Mouse (Mus musculus): ENCODE measurements around the gene Fam219a. TPM values are rescaled to one million over a fixed set of nuclear protein-coding genes. Genes with fewer than 3 reads are reported as not detected.

Fam219a gene
- polyA plus RNA-seq, 1 experiment from 2014 or later = 2.3 TPM

DNA sequence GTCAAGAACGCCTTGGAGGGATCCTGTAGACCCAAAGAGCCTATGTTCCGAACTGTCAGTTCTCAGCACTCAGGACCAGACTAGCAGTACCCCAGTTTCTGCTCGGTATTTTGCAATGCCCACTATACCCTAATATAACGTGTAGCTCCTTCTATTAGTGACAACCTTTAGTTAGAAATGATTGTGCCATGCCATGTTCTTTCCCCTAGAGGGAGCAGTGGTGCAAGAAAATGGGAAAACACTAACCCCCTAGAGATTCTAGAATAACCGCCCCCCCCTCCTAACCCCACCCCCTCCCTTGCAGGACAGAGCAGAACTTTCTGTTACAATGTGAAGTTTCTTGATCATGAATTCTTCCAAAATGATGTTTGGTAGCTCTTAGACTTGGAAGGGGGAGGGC, 65.0 kb downstream of the Fam219a start:
- peaks cover 67% of the 10 kb centered on the region for H3K27me3 ChIP-seq (replicated peaks)
- 64% methylated on average over 5 of the region's 5 CpGs for WGBS

GRCm38 (mm10) chr4:41502986-41503412, 66.3 kb downstream of the Fam219a start, which contains the start of gene AI464131:
Gene AI464131, minus strand, starts transcription at chr4:41503076.
- Histone ChIP-seq H3K27me3 (replicated peaks) (peaks cover 67% of the 10 kb centered on the region), H3K36me3 (no peaks in the 10 kb centered on the region), H3K9me3 (no peaks in the 10 kb centered on the region), H3K9ac (peak within 1 kb of the TSS; percentile 76), H3K4me3 (peak within 1 kb of the TSS; percentile 54), H3K4me1 (peaks cover 40% of the 10 kb centered on the region), H3K27ac (replicated peaks) (no peak within 1 kb of the TSS), H3K4me2 (peak within 1 kb of the TSS; percentile 79)
- WGBS = 1% methylated on average over 16 of the region's 18 CpGs
- peak; percentile 87 for ATAC-seq (ENCODE audit: extremely low read depth, insufficient number of reproducible peaks, low FRiP score, low TSS enrichment)

More for the DNA sequence above, 65.0 kb downstream of the Fam219a start:
- H3K36me3 ChIP-seq = no peaks in the 10 kb centered on the region
- no peak overlapping the region for H3K4me3 ChIP-seq
- peaks cover 26% of the 10 kb centered on the region for H3K4me1 ChIP-seq
- no peak overlapping the region for H3K27ac ChIP-seq (replicated peaks)
- no peak for ATAC-seq (ENCODE audit: extremely low read depth, insufficient number of reproducible peaks, low FRiP score, low TSS enrichment)
- no peaks in the 10 kb centered on the region for H3K9me3 ChIP-seq
- no peak overlapping the region for H3K9ac ChIP-seq
- no peak overlapping the region for H3K4me2 ChIP-seq

DNA sequence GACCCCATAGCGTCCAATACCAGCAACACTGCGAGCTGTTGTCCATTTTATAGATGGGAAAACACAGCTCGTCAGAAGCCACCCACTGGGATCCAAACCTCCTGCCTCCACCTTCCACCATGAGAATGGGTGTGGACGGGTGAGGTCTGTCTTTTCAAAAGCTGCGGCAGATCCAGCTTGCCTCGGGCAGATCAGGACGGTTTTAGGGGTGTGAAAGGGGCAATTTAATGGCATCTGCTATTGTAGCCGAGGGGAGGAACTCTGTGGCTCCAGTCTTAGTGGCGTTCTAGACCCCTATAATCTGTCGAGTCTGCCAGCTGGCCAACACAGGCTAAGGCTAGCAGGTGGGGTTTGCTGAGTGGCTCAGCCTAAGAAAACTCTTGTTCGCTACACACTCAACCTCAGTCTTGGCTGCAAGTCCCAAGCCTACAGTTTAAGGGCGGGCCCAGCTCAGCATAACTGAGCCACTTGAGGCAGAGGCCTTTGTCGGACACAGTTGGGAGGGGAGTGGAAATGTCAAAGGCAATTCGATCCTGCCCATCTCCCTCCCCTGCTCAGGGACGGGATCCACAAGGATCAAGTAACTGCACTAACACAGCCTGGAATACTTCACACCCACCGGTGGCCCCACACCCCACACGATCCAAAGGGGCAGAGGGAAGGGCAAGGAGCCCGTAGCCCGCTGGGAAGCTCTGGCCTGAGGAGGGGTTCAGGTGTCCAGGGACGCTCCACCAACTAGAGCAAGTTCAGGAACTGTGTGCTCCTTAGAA, 67.0 kb downstream of the Fam219a start:
- WGBS = 14% methylated on average over 20 of the region's 20 CpGs
- no peak overlapping the region for H3K27ac ChIP-seq (replicated peaks)
- peaks cover 67% of the 10 kb centered on the region for H3K27me3 ChIP-seq (replicated peaks)
- H3K36me3 ChIP-seq = no peaks in the 10 kb centered on the region
- peak overlapping the region; percentile 76 for H3K9ac ChIP-seq
- no peak for ATAC-seq (ENCODE audit: extremely low read depth, insufficient number of reproducible peaks, low FRiP score, low TSS enrichment)
- peak overlapping the region; percentile 79 for H3K4me2 ChIP-seq
- H3K9me3 ChIP-seq = no peaks in the 10 kb centered on the region
- H3K4me1 ChIP-seq = peaks cover 42% of the 10 kb centered on the region
- H3K4me3 ChIP-seq = peak overlapping the region; percentile 54

DNA sequence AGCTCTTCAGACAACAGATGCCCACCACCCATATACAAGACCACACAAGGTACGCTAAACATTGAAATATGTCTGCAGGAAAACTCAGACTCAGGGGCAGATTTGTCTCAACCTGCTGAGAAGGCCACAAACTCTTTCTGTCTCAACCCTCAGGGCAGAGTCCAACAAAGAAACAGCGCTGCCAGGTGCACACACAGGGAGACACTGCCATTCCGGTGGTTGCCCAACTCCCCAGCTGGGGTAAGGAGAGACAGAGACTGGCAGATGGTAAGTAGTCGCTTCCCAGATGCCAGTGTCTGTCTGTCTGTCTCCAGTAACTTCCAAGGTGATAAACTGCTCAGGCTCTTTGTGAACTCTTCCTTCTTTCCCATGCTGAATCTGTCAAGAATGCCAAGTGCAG, 68.6 kb downstream of the Fam219a start:
- Histone ChIP-seq H3K27me3 (replicated peaks) (peaks cover 75% of the 10 kb centered on the region), H3K4me1 (peaks cover 31% of the 10 kb centered on the region), H3K9me3 (no peaks in the 10 kb centered on the region), H3K27ac (replicated peaks) (no peak overlapping the region), H3K9ac (no peak overlapping the region), H3K4me3 (no peak overlapping the region), H3K4me2 (no peak overlapping the region), H3K36me3 (no peaks in the 10 kb centered on the region)
- 72% methylated on average over 4 of the region's 4 CpGs for WGBS
- ATAC-seq (ENCODE audit: extremely low read depth, insufficient number of reproducible peaks, low FRiP score, low TSS enrichment) = no peak

DNA sequence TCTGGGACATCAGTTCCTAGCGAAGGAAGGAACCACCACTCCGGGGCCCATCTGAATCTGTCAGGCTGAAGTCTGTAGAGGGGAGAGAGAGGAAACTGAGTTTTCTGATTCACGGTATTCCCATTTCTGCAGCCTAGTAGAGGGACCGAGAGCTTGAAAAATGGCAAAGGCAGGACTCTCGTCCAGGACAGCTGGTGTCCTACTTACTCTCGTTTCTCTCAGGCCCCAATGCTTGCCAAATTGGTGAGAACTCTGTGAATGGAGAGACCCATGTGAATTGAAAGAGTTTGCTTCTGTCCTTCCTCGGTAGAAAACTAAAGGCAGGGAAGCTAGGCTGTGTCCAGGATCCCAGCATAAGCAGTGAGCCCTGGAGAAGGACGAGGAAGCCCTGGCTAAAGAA, 69.7 kb downstream of the Fam219a start:
- no peaks in the 10 kb centered on the region for H3K9me3 ChIP-seq
- H3K36me3 ChIP-seq = no peaks in the 10 kb centered on the region
- no peak overlapping the region for H3K4me2 ChIP-seq
- ATAC-seq (ENCODE audit: extremely low read depth, insufficient number of reproducible peaks, low FRiP score, low TSS enrichment) = no peak
- H3K4me3 ChIP-seq = no peak overlapping the region
- H3K4me1 ChIP-seq = peaks cover 31% of the 10 kb centered on the region
- H3K9ac ChIP-seq = no peak overlapping the region
- WGBS = 59% methylated on average over 8 of the region's 8 CpGs
- peaks cover 81% of the 10 kb centered on the region for H3K27me3 ChIP-seq (replicated peaks)
- H3K27ac ChIP-seq (replicated peaks) = no peak overlapping the region

DNA sequence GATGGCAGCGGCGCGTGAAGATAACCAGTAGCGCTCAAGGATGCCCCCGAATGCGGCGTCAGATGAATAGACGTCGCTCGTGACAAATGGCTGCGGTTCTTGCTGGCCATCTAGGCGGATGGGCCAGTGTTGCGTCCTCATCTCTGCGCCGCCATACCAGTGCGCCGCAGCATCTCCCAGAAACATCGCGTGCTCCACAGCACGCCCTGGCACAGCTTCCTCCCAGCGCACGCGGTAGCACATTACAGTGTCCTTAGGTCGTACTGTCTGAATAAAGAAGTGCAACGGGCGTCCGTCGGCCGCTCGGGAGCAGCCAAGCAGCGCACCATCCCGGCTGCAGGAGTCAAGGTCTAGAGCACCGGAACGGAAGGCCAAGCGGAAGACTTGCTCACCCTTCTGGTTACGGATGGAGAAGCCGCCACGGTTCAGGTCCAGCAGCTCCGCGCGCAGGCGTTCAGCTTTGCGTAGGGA, 70.4 kb downstream of the Fam219a start:
- H3K36me3 ChIP-seq = no peaks in the 10 kb centered on the region

GRCm38 (mm10) chr4:41497995-41498845, 71.1 kb downstream of the Fam219a start:
- no peaks in the 10 kb centered on the region for H3K9me3 ChIP-seq
- H3K27me3 ChIP-seq (replicated peaks) = peaks cover 84% of the 10 kb centered on the region
- peaks cover 31% of the 10 kb centered on the region for H3K4me1 ChIP-seq
- WGBS = 7% methylated on average over 72 of the region's 72 CpGs
- no peaks in the 10 kb centered on the region for H3K36me3 ChIP-seq
- no peak for ATAC-seq (ENCODE audit: extremely low read depth, insufficient number of reproducible peaks, low FRiP score, low TSS enrichment)
- peak overlapping the region; percentile 41 for H3K9ac ChIP-seq
- H3K4me3 ChIP-seq = peak overlapping the region; percentile 47
- H3K27ac ChIP-seq (replicated peaks) = no peak overlapping the region
- peak overlapping the region; percentile 71 for H3K4me2 ChIP-seq

More for the DNA sequence above, 70.4 kb downstream of the Fam219a start:
- H3K9ac ChIP-seq = 0 out of 2 replicates have a peak overlapping the region, but pooled peaks have one; percentile 30
- H3K4me2 ChIP-seq = peak overlapping the region; percentile 71
- peaks cover 84% of the 10 kb centered on the region for H3K27me3 ChIP-seq (replicated peaks)
- no peaks in the 10 kb centered on the region for H3K9me3 ChIP-seq
- peaks cover 31% of the 10 kb centered on the region for H3K4me1 ChIP-seq
- ATAC-seq (ENCODE audit: extremely low read depth, insufficient number of reproducible peaks, low FRiP score, low TSS enrichment) = no peak
- WGBS = 4% methylated on average over 43 of the region's 43 CpGs
- H3K4me3 ChIP-seq = peak overlapping the region; percentile 47
- no peak overlapping the region for H3K27ac ChIP-seq (replicated peaks)

DNA sequence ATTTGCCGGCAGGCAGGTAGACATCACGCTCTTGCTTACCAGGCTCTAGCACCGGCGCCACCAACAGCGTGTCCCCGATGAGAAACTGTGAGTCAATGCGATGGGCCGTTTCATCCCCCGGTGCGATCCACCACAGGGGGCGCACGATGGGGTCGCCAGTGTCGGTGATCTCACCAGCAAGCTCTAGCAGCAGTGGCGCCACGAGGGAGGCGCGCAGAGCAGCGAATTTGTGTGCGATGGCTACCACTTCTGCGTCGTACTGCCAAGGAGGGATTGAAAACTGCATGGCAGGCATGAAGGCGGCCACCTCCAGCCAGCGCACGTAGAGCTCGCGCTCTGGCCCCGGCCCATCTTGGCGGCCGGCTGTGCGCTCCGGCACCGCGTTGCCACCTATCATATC, 71.8 kb downstream of the Fam219a start:
- peak overlapping the region; percentile 47 for H3K4me3 ChIP-seq
- peaks cover 82% of the 10 kb centered on the region for H3K27me3 ChIP-seq (replicated peaks)
- ATAC-seq (ENCODE audit: extremely low read depth, insufficient number of reproducible peaks, low FRiP score, low TSS enrichment) = no peak
- H3K9ac ChIP-seq = peak overlapping the region; percentile 41
- H3K9me3 ChIP-seq = no peaks in the 10 kb centered on the region
- peaks cover 30% of the 10 kb centered on the region for H3K4me1 ChIP-seq
- WGBS = 3% methylated on average over 34 of the region's 34 CpGs
- H3K4me2 ChIP-seq = peak overlapping the region; percentile 71
- H3K27ac ChIP-seq (replicated peaks) = no peak overlapping the region
- no peaks in the 10 kb centered on the region for H3K36me3 ChIP-seq

DNA sequence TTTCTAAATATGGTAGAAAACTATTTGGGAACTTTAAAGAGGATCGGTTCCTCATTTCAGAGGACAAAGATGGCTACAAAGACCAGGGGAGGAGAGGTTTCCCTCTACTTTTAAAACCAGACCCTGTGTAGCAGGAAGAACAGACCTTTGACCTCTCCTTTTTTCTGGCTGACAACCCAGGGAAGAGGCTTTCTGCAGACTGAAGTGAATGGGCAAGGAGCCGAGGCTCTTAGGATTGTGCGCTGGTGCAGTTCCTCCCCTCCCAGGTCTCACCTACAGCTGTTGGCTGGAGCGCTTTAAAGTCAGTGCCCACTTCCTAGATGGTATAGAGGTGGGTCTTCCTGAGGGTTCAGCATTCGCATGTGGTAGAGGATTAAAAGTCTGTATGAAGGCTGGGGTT, 72.3 kb downstream of the Fam219a start:
- WGBS = 49% methylated on average over 5 of the region's 5 CpGs
- ATAC-seq (ENCODE audit: extremely low read depth, insufficient number of reproducible peaks, low FRiP score, low TSS enrichment) = no peak
- Histone ChIP-seq H3K9ac (no peak overlapping the region), H3K4me1 (peaks cover 24% of the 10 kb centered on the region), H3K27ac (replicated peaks) (no peak overlapping the region), H3K4me2 (peak overlapping the region; percentile 71; the same call in 1 of the 2 replicates), H3K4me3 (no peak overlapping the region; the same call in 1 of the 2 replicates), H3K27me3 (replicated peaks) (peaks cover 77% of the 10 kb centered on the region), H3K36me3 (no peaks in the 10 kb centered on the region), H3K9me3 (no peaks in the 10 kb centered on the region)

- no peak for ATAC-seq (ENCODE audit: extremely low read depth, insufficient number of reproducible peaks, low FRiP score, low TSS enrichment)
- Histone ChIP-seq H3K36me3 (no peaks in the 10 kb centered on the region), H3K27ac (replicated peaks) (no peak overlapping the region), H3K4me2 (no peak overlapping the region), H3K9me3 (no peaks in the 10 kb centered on the region), H3K4me3 (no peak overlapping the region), H3K9ac (no peak overlapping the region), H3K27me3 (replicated peaks) (peaks cover 65% of the 10 kb centered on the region), H3K4me1 (peaks cover 23% of the 10 kb centered on the region)
- 83% methylated on average over 11 of the region's 11 CpGs for WGBS
Observed at GRCm38 (mm10) chr4:41495850-41496249, 73.5 kb downstream of the Fam219a start.

DNA sequence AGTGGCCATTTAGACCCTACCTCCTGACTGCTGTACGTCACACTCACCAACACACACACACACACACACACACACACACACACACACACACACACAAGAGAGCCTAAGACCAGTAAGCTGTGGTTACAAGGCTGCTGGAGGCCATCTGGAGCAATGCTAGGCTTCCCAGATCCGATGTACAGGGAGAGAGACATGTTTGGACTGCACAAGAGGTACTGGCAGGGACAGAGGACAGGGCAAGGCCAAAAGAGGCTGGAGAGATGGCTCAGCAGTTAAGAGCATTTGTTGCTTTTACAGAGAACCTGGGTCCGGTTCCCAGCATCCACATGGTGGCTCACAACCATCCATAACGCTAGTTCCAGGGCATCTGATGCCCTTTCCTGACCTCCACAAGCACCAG, 74.3 kb downstream of the Fam219a start:
- Histone ChIP-seq H3K4me1 (peaks cover 23% of the 10 kb centered on the region), H3K4me2 (no peak overlapping the region), H3K27me3 (replicated peaks) (peaks cover 57% of the 10 kb centered on the region), H3K36me3 (no peaks in the 10 kb centered on the region), H3K4me3 (no peak overlapping the region), H3K27ac (replicated peaks) (no peak overlapping the region), H3K9me3 (no peaks in the 10 kb centered on the region), H3K9ac (no peak overlapping the region)
- ATAC-seq (ENCODE audit: extremely low read depth, insufficient number of reproducible peaks, low FRiP score, low TSS enrichment) = no peak
- 70% methylated on average over 4 of the region's 4 CpGs for WGBS
